Mouse (Mus musculus) heart, postnatal 0 days (tissue): ENCODE measurements around the gene Eml4.

Source experiments
- CTCF ChIP-seq: IDR thresholded peaks from 2 replicates; pipeline ENCODE4 v1.5.1; 2016; ENCODE audit warnings: antibody characterized with exemption, control low read depth, low read depth
- EP300 ChIP-seq: IDR thresholded peaks from 2 replicates; pipeline ENCODE4 v1.6.1; 2016; ENCODE audit warnings: antibody characterized with exemption, low read depth

GRCm38 (mm10) chr17:83344226-83344625, 6.5 kb upstream of the Eml4 start:
- no peak for TF ChIP-seq CTCF
- TF ChIP-seq EP300 = no peak
